23 mouse cellular contexts compared by ENCODE assay signal in the genomic region with DNA sequence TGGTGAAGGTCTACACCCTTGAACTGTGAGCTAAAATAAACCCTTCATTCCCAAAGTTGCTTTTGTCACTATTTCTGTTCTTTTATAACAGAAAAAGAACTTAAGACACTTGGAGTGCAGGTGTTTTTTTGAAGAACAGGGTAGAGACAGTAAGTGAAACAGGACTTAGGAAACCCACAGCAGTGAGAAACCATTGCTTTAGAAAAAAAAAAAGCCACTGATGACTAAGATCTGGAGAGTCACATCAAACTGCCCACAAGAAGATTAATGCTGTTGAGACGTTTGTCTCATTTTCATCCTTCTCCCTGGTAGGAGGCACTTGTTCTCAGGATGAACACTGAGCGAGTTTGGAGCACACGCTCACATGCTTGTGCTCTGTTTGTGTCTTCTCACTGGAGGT. TPM values are rescaled to one million over a fixed set of nuclear protein-coding genes. Genes with fewer than 3 reads are reported as not detected.
"Had no signal": no experiment of that assay in that cellular context is flagged by ENCODE, and none has a peak within 500 bp of the region (broad histone marks: within the 10 kb centered on the region; RNA-seq: fewer than 3 reads in every experiment).

No protein-coding gene starts in this region.

- H3K27me3 ChIP-seq: lung, embryonic 15.5 days; megakaryocyte, embryonic 14.5 days; midbrain, embryonic 13.5 days; neural tube, embryonic 13.5 days; neural tube, embryonic 15.5 days had no signal

- H3K27ac ChIP-seq: lung, embryonic 15.5 days; macrophage; midbrain, embryonic 13.5 days; neural tube, embryonic 13.5 days; neural tube, embryonic 15.5 days had no signal

- H3K4me1 ChIP-seq: lung, embryonic 15.5 days; midbrain, embryonic 13.5 days; neural tube, embryonic 13.5 days; neural tube, embryonic 15.5 days had no signal

- DNase-seq: liver, postnatal 0 days; lung, adult 2 months; lung, postnatal 14 days; lung, postnatal 36 days; retina, postnatal 1 day; right cerebral cortex, adult 18-20 months; right cerebral cortex, postnatal 25 days; right cerebral cortex, postnatal 4 days; spleen, adult 18-20 months; thymus, adult 18-20 months; thymus, postnatal 14 days; thymus, postnatal 36 days had no signal

- H3K36me3 ChIP-seq: lung, embryonic 15.5 days; midbrain, embryonic 13.5 days; neural tube, embryonic 13.5 days; neural tube, embryonic 15.5 days had no signal

- H3K9me3 ChIP-seq: lung, embryonic 15.5 days; megakaryocyte, embryonic 14.5 days; midbrain, embryonic 13.5 days; neural tube, embryonic 13.5 days; neural tube, embryonic 15.5 days had no signal

- H3K4me3 ChIP-seq: lung, embryonic 15.5 days; megakaryocyte, embryonic 14.5 days; midbrain, embryonic 13.5 days; myocyte; neural tube, embryonic 13.5 days; neural tube, embryonic 15.5 days had no signal

RNA-seq across cellular contexts. Expression of a gene that starts 14.8 kb away (rescaled TPM):
- polyA plus RNA-seq: midbrain, embryonic 11.5 days; midbrain, embryonic 13.5 days; neural tube, embryonic 11.5 days; neural tube, embryonic 15.5 days; stomach, embryonic 14.5 days; thymus, postnatal 0 days had no signal
